Mouse (Mus musculus) limb, embryonic 12.5 days (tissue): ENCODE measurements around the gene Msantd1. TPM values are rescaled to one million over a fixed set of nuclear protein-coding genes. Genes with fewer than 3 reads are reported as not detected.

Source experiments
- ATAC-seq: fragments of 200-750 bp; cut with Nextera tagmentation; 2 replicates; pipeline ENCODE4 v1.8.0; 2017; ENCODE audit warnings: low read depth, moderate TSS enrichment; ENCODE audit not compliant: insufficient number of reproducible peaks, insufficient read depth, low FRiP score, low TSS enrichment
- H3K27ac ChIP-seq: fragments of 300-500 bp; sonication (generic); 2 replicates; pipeline ENCODE4 v1.5.1; 2016; ENCODE audit warnings: mild to moderate bottlenecking, moderate library complexity
- H3K27me3 ChIP-seq: fragments of 300-500 bp; sonication (generic); 2 replicates; pipeline ENCODE4 v1.6.1; 2016; ENCODE audit warnings: mild to moderate bottlenecking, moderate library complexity
- H3K36me3 ChIP-seq: fragments of 300-500 bp; sonication (generic); 2 replicates; pipeline ENCODE4 v1.6.1; 2016; ENCODE audit warnings: mild to moderate bottlenecking, moderate library complexity
- H3K4me1 ChIP-seq: fragments of 300-500 bp; sonication (generic); replicated peaks from 2 replicates; pipeline ENCODE4 v1.6.1; 2016
- H3K4me2 ChIP-seq: fragments of 300-500 bp; sonication (generic); 2 replicates; pipeline ENCODE4 v1.6.1; 2016; ENCODE audit warnings: mild to moderate bottlenecking, moderate library complexity
- H3K4me3 ChIP-seq: fragments of 300-500 bp; sonication (generic); replicated peaks from 2 replicates; pipeline ENCODE4 v1.5.1; 2016; ENCODE audit warnings: mild to moderate bottlenecking
- H3K9ac ChIP-seq: fragments of 300-500 bp; sonication (generic); replicated peaks from 2 replicates; pipeline ENCODE4 v1.6.1; 2016; ENCODE audit warnings: mild to moderate bottlenecking, moderate library complexity
- H3K9me3 ChIP-seq: fragments of 300-500 bp; sonication (generic); 2 replicates; pipeline ENCODE4 v1.6.1; 2016; ENCODE audit warnings: mild to moderate bottlenecking, moderate library complexity
- WGBS: fragments of 180-500 bp; shearing (Covaris S2); methylation state at CpG from one replicate; pipeline ENCODE4 v1.1.7; 2016; 5-methylcytosine and 5-hydroxymethylcytosine counted together
- polyA plus RNA-seq: library from polyadenylated mRNA; unstranded; fragments of >200 nt; fragmentation: Nextera tagmentation; extraction: Ambion mirVana; gene quantifications from 2 replicates; pipeline ENCODE4 v1.2.1, GENCODE M21; 2016

The Msantd1 gene
- polyA plus RNA-seq, 1 experiment from 2014 or later, result 0.73 TPM

DNA sequence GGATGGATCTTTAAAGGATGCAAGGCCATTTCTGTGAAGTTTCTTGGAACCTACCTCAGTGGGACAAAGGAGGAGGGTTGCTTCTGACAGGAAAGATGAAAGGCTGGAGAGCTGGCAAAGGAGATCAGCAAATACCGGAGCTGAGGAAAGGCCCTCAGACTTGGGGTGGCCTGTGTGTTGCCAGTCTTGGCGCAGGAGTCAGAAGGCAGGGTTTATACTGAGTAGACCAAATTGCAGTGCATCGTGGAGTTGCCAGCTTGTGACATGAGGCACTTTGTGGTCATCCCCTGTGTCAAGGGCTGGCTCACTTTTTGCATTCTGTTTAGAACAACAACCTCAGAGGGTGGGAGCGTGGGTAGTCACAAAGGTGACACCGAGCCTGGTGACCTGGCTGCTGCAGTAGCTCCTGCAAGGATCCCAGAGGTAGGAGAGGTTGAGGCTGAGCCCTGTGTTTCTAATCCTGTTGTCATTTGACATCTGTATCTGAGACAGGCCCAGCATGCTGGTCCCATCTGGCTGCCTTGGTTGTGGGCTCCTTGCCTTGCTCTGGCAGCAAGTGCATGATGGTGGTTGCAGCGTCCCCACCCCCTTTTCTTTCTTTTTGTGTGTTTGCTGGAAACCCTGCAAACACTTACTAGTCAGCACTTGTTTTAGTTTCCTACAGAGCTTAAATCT lies 42.8 kb downstream of the Msantd1 start:
- H3K36me3 ChIP-seq, result peaks cover 29% of the 10 kb centered on the region
- peak overlapping the region; percentile 88 for H3K4me3 ChIP-seq
- peak overlapping the region; percentile 63 for H3K4me2 ChIP-seq
- H3K27me3 ChIP-seq, result no peaks in the 10 kb centered on the region
- peaks cover 22% of the 10 kb centered on the region for H3K4me1 ChIP-seq
- H3K9ac ChIP-seq, result peak overlapping the region; percentile 96
- H3K27ac ChIP-seq, result no peak overlapping the region
- no peaks in the 10 kb centered on the region; the same call in 1 of the 2 replicates for H3K9me3 ChIP-seq
- WGBS, result 81% methylated on average over 6 of the region's 6 CpGs
- ATAC-seq, result no peak

DNA sequence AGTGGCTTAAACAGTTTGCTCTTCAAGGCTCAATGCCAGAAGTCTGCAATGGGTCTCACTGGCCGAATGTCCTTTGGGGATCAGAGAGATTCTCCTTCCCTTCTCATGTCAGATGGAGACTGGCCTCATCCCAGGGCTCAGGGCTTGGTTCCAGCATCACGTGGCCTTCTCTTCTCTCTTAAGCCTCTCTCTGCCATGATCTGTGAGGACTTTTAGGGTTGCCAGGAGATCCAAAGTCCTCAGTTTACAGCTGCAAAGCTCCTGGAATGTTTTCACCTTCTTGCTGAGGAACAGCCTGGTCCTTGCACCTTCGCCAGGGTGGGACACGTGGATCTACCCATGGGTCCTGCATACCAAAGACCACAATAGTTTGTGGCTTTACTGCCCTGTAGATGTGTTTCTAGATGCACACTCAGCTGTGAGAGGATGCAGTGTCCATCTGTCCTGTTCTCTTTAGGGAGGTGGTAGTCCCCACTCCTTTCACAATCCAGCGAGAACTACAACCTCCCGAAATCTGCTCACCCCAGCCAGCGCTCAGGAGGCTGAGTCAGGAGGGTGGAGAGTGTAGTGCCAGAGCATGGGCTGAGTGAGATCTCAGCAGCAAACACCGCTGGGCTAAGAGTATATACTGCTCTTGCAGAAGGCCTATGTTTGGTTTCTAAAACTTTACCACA lies 43.5 kb downstream of the Msantd1 start:
- no peak for ATAC-seq
- Histone ChIP-seq H3K4me1 (peaks cover 23% of the 10 kb centered on the region), H3K27ac (no peak overlapping the region)

DNA sequence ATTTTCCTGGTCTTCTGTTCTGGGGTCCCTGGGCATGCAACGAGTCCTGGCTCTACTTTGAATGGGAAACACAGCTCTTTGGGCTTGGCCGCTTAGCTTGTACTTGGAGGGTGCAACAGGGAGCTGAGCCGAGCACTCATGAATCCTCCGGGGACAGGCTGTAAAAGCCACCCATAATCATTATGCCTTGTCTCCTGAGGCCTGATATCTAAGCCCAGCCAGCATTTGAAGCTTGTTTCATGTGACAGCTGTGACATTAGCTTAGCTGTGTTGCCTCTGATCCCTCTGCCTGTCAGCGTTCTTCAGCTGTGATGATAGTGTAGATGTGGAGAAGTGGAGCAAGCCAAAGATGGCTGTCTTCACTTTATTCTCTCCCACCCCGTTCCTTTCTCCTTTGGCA lies 46.7 kb downstream of the Msantd1 start:
- WGBS, result 74% methylated on average over 6 of the region's 6 CpGs
- no peaks in the 10 kb centered on the region for H3K27me3 ChIP-seq
- no peak overlapping the region for H3K27ac ChIP-seq
- H3K36me3 ChIP-seq, result peaks cover 29% of the 10 kb centered on the region
- no peak overlapping the region for H3K9ac ChIP-seq
- ATAC-seq, result no peak
- no peaks in the 10 kb centered on the region; the same call in 1 of the 2 replicates for H3K9me3 ChIP-seq
- H3K4me2 ChIP-seq, result no peak overlapping the region
- H3K4me1 ChIP-seq, result peaks cover 50% of the 10 kb centered on the region
- no peak overlapping the region for H3K4me3 ChIP-seq

More for the DNA sequence above, 43.5 kb downstream of the Msantd1 start:
- H3K4me2 ChIP-seq, result peak overlapping the region; percentile 63; the same call in 1 of the 2 replicates
- H3K27me3 ChIP-seq, result no peaks in the 10 kb centered on the region
- H3K4me3 ChIP-seq, result 0 out of 2 replicates have a peak overlapping the region, but pooled peaks have one; percentile 88
- H3K36me3 ChIP-seq, result peaks cover 29% of the 10 kb centered on the region
- WGBS, result 93% methylated on average over 8 of the region's 8 CpGs
- no peaks in the 10 kb centered on the region; the same call in 1 of the 2 replicates for H3K9me3 ChIP-seq
- H3K9ac ChIP-seq, result no peak overlapping the region

DNA sequence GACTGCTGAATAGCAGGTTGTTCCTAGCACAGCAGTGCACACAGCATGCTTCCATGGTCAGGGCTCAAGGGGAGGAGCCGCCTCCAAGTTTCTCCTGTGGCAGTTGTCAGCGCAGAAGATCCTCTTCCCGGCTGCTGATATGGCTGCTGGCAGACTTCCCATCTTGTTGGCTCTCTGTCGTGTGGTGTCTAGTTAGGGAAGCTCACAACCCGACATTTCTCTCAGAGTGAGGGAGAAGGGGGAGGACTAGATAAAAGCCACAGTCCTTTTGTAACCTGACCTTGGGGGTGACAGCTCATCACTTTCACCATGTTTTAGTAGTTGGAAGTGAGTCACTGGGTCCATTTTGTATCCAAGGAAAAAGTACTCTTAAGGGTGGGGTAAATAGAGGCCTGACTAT lies 47.8 kb downstream of the Msantd1 start:
- Histone ChIP-seq H3K4me3 (no peak overlapping the region), H3K27ac (no peak overlapping the region), H3K9me3 (no peaks in the 10 kb centered on the region; the same call in 1 of the 2 replicates), H3K36me3 (peaks cover 29% of the 10 kb centered on the region), H3K27me3 (no peaks in the 10 kb centered on the region), H3K4me2 (no peak overlapping the region), H3K9ac (no peak overlapping the region), H3K4me1 (peaks cover 46% of the 10 kb centered on the region)
- ATAC-seq, result no peak
- whole genome bisulfite sequencing, result 59% methylated on average over 5 of the region's 5 CpGs

DNA sequence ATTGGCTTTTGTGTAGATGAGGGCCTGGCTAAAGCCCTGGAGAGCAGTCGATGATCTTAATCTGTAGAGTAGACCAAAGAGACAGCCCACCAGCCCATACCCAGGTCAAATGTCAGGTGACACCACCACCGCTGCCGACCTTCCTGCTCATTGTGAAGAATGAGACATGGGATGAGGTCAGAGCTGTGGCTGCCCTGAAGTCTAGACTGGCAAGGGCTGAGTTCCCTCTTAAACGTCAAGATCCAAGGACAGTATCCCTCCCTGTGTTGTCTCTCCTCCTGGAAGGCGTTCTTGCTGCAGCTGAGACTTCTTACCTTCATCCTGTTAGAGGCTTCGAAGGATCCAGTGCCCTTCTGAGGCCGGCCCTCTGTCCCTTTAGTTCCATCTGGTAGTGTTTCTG lies 48.3 kb downstream of the Msantd1 start:
- 83% methylated on average over 7 of the region's 7 CpGs for WGBS
- no peaks in the 10 kb centered on the region; the same call in 1 of the 2 replicates for H3K9me3 ChIP-seq
- H3K27me3 ChIP-seq, result no peaks in the 10 kb centered on the region
- no peak overlapping the region for H3K4me2 ChIP-seq
- ATAC-seq, result no peak
- no peak overlapping the region for H3K4me3 ChIP-seq
- H3K4me1 ChIP-seq, result peaks cover 41% of the 10 kb centered on the region
- no peak overlapping the region for H3K9ac ChIP-seq
- peaks cover 28% of the 10 kb centered on the region for H3K36me3 ChIP-seq
- H3K27ac ChIP-seq, result no peak overlapping the region

DNA sequence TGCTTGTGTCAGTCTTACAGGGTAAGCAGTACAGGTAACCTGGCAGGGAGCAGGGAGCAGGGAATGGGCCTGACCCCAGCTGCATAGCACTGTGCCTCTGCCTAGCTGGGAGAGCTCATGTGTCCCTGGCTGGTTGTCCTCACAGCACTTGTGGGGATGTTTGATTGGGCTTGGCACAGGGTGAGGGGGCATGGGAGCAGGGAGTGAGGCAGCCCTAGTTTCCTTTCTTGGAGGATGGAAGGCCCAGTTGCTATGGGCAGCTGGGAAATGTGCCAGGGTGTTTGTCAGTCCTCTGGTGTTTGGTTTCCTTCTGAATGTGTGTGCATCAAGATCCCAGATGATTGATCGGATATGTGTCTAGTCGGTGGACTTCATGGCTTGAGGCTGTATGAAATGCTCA lies 49.2 kb downstream of the Msantd1 start:
- Histone ChIP-seq H3K27ac (no peak overlapping the region), H3K4me1 (peaks cover 40% of the 10 kb centered on the region), H3K9me3 (no peaks in the 10 kb centered on the region; the same call in 1 of the 2 replicates), H3K4me3 (no peak overlapping the region), H3K9ac (no peak overlapping the region), H3K27me3 (no peaks in the 10 kb centered on the region), H3K36me3 (peaks cover 21% of the 10 kb centered on the region), H3K4me2 (no peak overlapping the region)
- ATAC-seq, result no peak
- 90% methylated on average over 2 of the region's 2 CpGs for WGBS

DNA sequence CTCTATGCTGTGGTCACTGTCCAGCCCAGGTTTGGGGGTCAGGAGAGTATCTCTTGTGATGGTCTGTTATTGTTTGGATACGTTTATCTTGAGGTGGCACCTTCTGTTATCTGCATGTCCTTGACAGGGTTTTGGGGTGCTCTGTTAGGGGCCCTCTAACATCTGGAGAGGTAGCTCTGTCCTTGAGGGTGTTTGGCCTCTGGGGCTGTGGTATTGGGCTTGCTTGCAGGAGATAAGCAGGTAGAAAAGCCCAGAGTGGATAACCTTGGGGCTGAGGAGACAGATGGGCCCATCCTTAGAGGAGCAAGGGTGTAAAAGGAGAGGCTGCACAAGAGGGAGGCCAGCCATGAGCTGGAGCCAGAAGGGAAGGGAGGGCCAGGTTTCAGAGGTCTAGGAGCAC lies 52.2 kb downstream of the Msantd1 start:
- peaks cover 20% of the 10 kb centered on the region for H3K36me3 ChIP-seq

DNA sequence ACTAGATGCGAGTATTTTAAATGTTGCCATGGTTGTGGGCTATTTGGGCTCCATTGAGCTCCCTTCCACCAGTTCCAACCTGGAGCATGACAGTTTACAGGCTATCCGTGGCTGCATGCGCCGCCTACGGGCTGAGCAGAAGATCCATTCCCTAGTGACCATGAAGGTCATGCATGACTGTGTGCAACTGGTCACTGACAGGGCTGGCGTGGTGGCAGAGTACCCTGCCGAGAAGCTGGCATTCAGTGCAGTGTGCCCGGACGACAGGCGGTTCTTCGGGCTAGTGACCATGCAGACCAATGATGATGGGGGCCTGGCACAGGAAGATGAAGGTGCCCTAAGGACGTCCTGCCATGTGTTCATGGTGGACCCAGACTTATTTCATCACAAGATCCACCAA lies 57.7 kb downstream of the Msantd1 start:
- no peaks in the 10 kb centered on the region for H3K4me1 ChIP-seq
- no peak overlapping the region for H3K4me2 ChIP-seq
- 93% methylated on average over 12 of the region's 12 CpGs for WGBS
- no peak overlapping the region for H3K27ac ChIP-seq
- no peaks in the 10 kb centered on the region for H3K9me3 ChIP-seq
- ATAC-seq, result no peak
- H3K36me3 ChIP-seq, result peaks cover 60% of the 10 kb centered on the region
- H3K9ac ChIP-seq, result no peak overlapping the region
- no peak overlapping the region for H3K4me3 ChIP-seq
- no peaks in the 10 kb centered on the region for H3K27me3 ChIP-seq

More for the DNA sequence above, 52.2 kb downstream of the Msantd1 start:
- Histone ChIP-seq H3K27ac (no peak overlapping the region), H3K9me3 (no peaks in the 10 kb centered on the region), H3K4me3 (no peak overlapping the region), H3K4me2 (no peak overlapping the region), H3K27me3 (no peaks in the 10 kb centered on the region), H3K4me1 (peaks cover 35% of the 10 kb centered on the region), H3K9ac (no peak overlapping the region)
- 83% methylated on average over 1 of the region's 1 CpGs for WGBS
- ATAC-seq, result no peak

DNA sequence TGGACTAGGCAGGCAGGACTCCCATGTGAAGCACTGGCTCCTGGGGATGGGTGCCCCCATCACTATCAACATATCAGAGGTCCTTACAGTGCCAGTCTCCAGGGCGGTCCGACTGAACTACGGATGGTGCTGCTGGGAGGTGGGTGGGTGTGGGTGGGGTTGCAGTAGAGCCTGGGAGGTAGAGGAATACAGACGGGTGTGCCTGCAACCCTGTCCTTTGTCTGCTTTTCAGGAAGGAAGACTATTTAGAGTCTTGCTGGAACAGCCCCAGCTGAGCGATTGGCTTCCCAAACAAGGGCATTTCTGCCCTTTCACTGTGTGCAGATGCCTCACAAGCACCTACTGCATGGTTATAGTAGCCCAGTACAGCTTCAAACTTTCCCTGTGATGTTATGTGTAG lies 60.6 kb downstream of the Msantd1 start:
- Histone ChIP-seq H3K4me3 (no peak overlapping the region), H3K27me3 (no peaks in the 10 kb centered on the region), H3K36me3 (peaks cover 78% of the 10 kb centered on the region), H3K4me2 (no peak overlapping the region), H3K4me1 (no peaks in the 10 kb centered on the region), H3K9me3 (no peaks in the 10 kb centered on the region), H3K9ac (no peak overlapping the region), H3K27ac (no peak overlapping the region)
- no peak for ATAC-seq
- WGBS, result 90% methylated on average over 5 of the region's 5 CpGs

DNA sequence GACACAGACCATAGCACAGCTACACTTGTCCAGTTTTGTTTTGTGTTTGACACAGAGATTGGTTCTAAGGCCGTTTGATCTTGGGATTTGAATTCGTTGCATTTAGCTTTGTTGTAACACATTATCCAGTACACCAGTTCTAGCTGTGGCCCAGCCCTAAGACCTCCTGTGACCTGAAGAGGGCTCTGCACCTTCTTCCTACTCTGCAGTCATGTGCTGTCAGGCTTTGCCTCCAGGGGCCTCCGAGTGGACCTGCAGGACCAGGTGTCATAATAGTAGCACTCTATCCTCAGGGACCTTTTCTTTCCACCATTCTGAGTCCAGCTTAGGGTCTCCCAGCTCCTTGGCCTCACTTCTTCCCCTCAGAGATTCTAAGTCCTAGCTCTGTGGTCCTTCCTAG lies 64.7 kb downstream of the Msantd1 start:
- Histone ChIP-seq H3K4me3 (no peak overlapping the region), H3K4me2 (no peak overlapping the region), H3K36me3 (peaks cover 85% of the 10 kb centered on the region), H3K27ac (no peak overlapping the region), H3K4me1 (no peaks in the 10 kb centered on the region), H3K9me3 (no peaks in the 10 kb centered on the region), H3K27me3 (no peaks in the 10 kb centered on the region), H3K9ac (no peak overlapping the region)
- no peak for ATAC-seq
- WGBS, result 82% methylated on average over 3 of the region's 3 CpGs
